Comparison of ENCODE assay signal across 8 mouse cellular contexts in the genomic region with DNA sequence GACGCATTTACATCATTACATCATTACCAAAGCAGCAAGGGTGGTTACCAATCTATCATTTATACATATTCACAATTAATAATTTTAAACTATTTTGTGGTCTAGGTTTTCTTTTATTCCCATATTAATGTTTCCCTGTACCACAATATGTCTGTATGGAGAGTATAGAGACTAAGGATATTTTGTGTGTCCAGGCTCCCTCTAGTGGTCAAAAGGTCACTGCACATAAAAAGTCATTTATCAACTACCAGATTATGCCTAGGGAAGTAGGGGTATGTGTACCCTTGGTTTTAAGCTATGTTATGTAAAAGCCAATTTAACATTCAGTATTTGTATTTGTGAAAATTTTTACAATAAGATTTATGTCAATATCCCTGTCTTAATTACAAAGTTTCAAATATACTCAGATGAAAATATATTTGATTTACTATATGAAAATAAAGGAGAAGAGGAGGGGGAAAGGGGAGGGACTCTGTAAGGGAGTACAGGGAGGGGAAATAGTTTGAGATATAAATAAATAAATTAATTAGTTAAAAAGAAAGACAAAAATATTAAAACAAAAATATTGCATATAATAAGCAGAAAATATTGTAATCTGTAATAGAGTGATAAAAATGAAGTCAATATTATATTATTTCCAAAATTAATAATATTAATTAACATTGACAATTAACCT. TPM values are rescaled to one million over a fixed set of nuclear protein-coding genes. Genes with fewer than 3 reads are reported as not detected.
DNase-seq lines count a peak whose midpoint lies in the region; ATAC-seq lines count a peak whose summit lies in the region.

No protein-coding gene starts in this region.

- H3K27ac ChIP-seq in embryonic facial prominence, embryonic 11.5 days (replicated peaks; ENCODE audit: low read depth, low read length), result no peak overlapping the region
- no peak overlapping the region for H3K27ac ChIP-seq in kidney, embryonic 15.5 days
- H3K27ac ChIP-seq in midbrain, embryonic 13.5 days, result no peak overlapping the region

- H3K36me3 ChIP-seq in embryonic facial prominence, embryonic 11.5 days (replicated peaks; ENCODE audit: control insufficient read depth, insufficient read depth, low read depth, low read length), result no peaks in the 10 kb centered on the region
- no peaks in the 10 kb centered on the region for H3K36me3 ChIP-seq in kidney, embryonic 15.5 days
- H3K36me3 ChIP-seq in midbrain, embryonic 13.5 days, result no peaks in the 10 kb centered on the region

- WGBS in embryonic facial prominence, embryonic 11.5 days, result 100% methylated on average over 1 of the region's 1 CpGs
- 98% methylated on average over 1 of the region's 1 CpGs for WGBS in kidney, embryonic 15.5 days
- WGBS in midbrain, embryonic 13.5 days, result 92% methylated on average over 1 of the region's 1 CpGs

- H3K4me1 ChIP-seq in embryonic facial prominence, embryonic 11.5 days (ENCODE audit: control insufficient read depth, insufficient read depth, low read length), result no peaks in the 10 kb centered on the region
- H3K4me1 ChIP-seq in kidney, embryonic 15.5 days, result no peaks in the 10 kb centered on the region
- no peaks in the 10 kb centered on the region for H3K4me1 ChIP-seq in midbrain, embryonic 13.5 days (replicated peaks)

- no peaks in the 10 kb centered on the region for H3K27me3 ChIP-seq in embryonic facial prominence, embryonic 11.5 days (ENCODE audit: control insufficient read depth, insufficient read depth, low read length)
- H3K27me3 ChIP-seq in kidney, embryonic 15.5 days, result no peaks in the 10 kb centered on the region
- no peaks in the 10 kb centered on the region for H3K27me3 ChIP-seq in midbrain, embryonic 13.5 days

- ATAC-seq in embryonic facial prominence, embryonic 11.5 days (replicated peaks; ENCODE audit: insufficient number of reproducible peaks, low FRiP score, low TSS enrichment, low read depth), result peak; percentile 65; the same call in 1 of the 2 replicates
- peak; percentile 73; the same call in 1 of the 2 replicates for ATAC-seq in kidney, embryonic 15.5 days (replicated peaks; ENCODE audit: low FRiP score)
- ATAC-seq in midbrain, embryonic 13.5 days, result peak; percentile 94

- H3K9me3 ChIP-seq in embryonic facial prominence, embryonic 11.5 days (replicated peaks; ENCODE audit: control insufficient read depth, low read length), result no peaks in the 10 kb centered on the region
- no peaks in the 10 kb centered on the region for H3K9me3 ChIP-seq in kidney, embryonic 15.5 days (replicated peaks)
- no peaks in the 10 kb centered on the region for H3K9me3 ChIP-seq in midbrain, embryonic 13.5 days

- DNase-seq in kidney, adult 8-10 months, result peak; percentile 5 to 6
- DNase-seq in kidney, adult 18-20 months, result no peak
- DNase-seq in NIH3T3 (ENCODE audit: low read depth), result peak; percentile 72
- DNase-seq in embryonic facial prominence, embryonic 11.5 days (ENCODE audit: low spot score), result peak; percentile 78
- DNase-seq in testis, postnatal 10 days (ENCODE audit: low spot score), result no peak
- no peak for DNase-seq in ovary, postnatal 10 days (ENCODE audit: low spot score)

- no peak overlapping the region for H3K9ac ChIP-seq in embryonic facial prominence, embryonic 11.5 days (replicated peaks; ENCODE audit: low read length)
- H3K9ac ChIP-seq in kidney, embryonic 15.5 days, result no peak overlapping the region
- no peak overlapping the region for H3K9ac ChIP-seq in midbrain, embryonic 13.5 days (replicated peaks)

- H3K4me3 ChIP-seq in embryonic facial prominence, embryonic 11.5 days (ENCODE audit: low read depth, low read length), result no peak overlapping the region
- H3K4me3 ChIP-seq in kidney, embryonic 15.5 days (replicated peaks), result no peak overlapping the region
- no peak overlapping the region for H3K4me3 ChIP-seq in midbrain, embryonic 13.5 days (replicated peaks)

- H3K4me2 ChIP-seq in embryonic facial prominence, embryonic 11.5 days (ENCODE audit: low read depth, low read length), result no peak overlapping the region
- H3K4me2 ChIP-seq in kidney, embryonic 15.5 days, result no peak overlapping the region
- H3K4me2 ChIP-seq in midbrain, embryonic 13.5 days (replicated peaks), result no peak overlapping the region

RNA-seq across cellular contexts. Expression of a gene that starts 47.1 kb away (rescaled TPM):
- polyA plus RNA-seq in embryonic facial prominence, embryonic 11.5 days (2014; fragmentation: Nextera tagmentation; extraction: Ambion mirVana), result not detected in 2 replicates
- polyA plus RNA-seq in kidney, embryonic 15.5 days (2015; fragmentation: Nextera tagmentation; extraction: Ambion mirVana), result not detected in 2 replicates
- polyA plus RNA-seq in midbrain, embryonic 13.5 days (2015; fragmentation: Nextera tagmentation; extraction: Ambion mirVana), result not detected in 2 replicates

Comparison
In these comparisons a context has a peak if more than half of its experiments do, and no peak if none do; other contexts are left out.
1. DNase-seq: peak in kidney, adult 8-10 months (2 of 2), NIH3T3 (single experiment) and embryonic facial prominence, embryonic 11.5 days (single experiment); none in kidney, adult 18-20 months (single experiment), testis, postnatal 10 days (single experiment) and ovary, postnatal 10 days (single experiment).
2. Peak in every context shown above with its lines, with median percentiles within 50 percentile points of each other: ATAC-seq.